Mouse (Mus musculus): ENCODE data around the gene Max. TPM values are rescaled to one million over a fixed set of nuclear protein-coding genes. Genes with fewer than 3 reads are reported as not detected.

The Max gene
- polyA plus RNA-seq, 1 experiment = 49.5 TPM

GRCm38 (mm10) chr12:76911171-76911726, 50.8 kb downstream of the Max start:
- no peak overlapping the region for H3K27ac ChIP-seq (ENCODE audit: insufficient read depth, low read length)
- no peak for TF ChIP-seq POLR2A (IDR thresholded peaks at IDR 0.05; ENCODE audit: extremely low read depth, insufficient read depth, low read length)
- TF ChIP-seq CTCF (IDR thresholded peaks at IDR 0.05; ENCODE audit: extremely low read depth, insufficient read depth, low read length) = no peak
- no peak overlapping the region for H3K4me3 ChIP-seq (ENCODE audit: insufficient read depth, low read length)
- no peaks in the 10 kb centered on the region for H3K4me1 ChIP-seq (ENCODE audit: control insufficient read depth, insufficient read depth, low read length)

- no peaks in the 10 kb centered on the region for H3K4me1 ChIP-seq (ENCODE audit: control insufficient read depth, insufficient read depth, low read length)
- H3K4me3 ChIP-seq (ENCODE audit: insufficient read depth, low read length) = no peak overlapping the region
- no peak overlapping the region for H3K27ac ChIP-seq (ENCODE audit: insufficient read depth, low read length)
- TF ChIP-seq POLR2A (IDR thresholded peaks at IDR 0.05; ENCODE audit: extremely low read depth, insufficient read depth, low read length) (no peak), CTCF (IDR thresholded peaks at IDR 0.05; ENCODE audit: extremely low read depth, insufficient read depth, low read length) (no peak)
These were observed 51.6 kb downstream of the Max start for GRCm38 (mm10) chr12:76910258-76910940.

GRCm38 (mm10) chr12:76909218-76909617, 52.8 kb downstream of the Max start:
- no peak overlapping the region for H3K27ac ChIP-seq (ENCODE audit: insufficient read depth, low read length)
- no peaks in the 10 kb centered on the region for H3K4me1 ChIP-seq (ENCODE audit: control insufficient read depth, insufficient read depth, low read length)
- H3K4me3 ChIP-seq (ENCODE audit: insufficient read depth, low read length) = no peak overlapping the region
- TF ChIP-seq POLR2A (IDR thresholded peaks at IDR 0.05; ENCODE audit: extremely low read depth, insufficient read depth, low read length) (no peak), CTCF (IDR thresholded peaks at IDR 0.05; ENCODE audit: extremely low read depth, insufficient read depth, low read length) (no peak)

- TF ChIP-seq CTCF (IDR thresholded peaks at IDR 0.05; ENCODE audit: extremely low read depth, insufficient read depth, low read length) (no peak), POLR2A (IDR thresholded peaks at IDR 0.05; ENCODE audit: extremely low read depth, insufficient read depth, low read length) (no peak)
- Histone ChIP-seq H3K27ac (ENCODE audit: insufficient read depth, low read length) (no peak overlapping the region), H3K4me3 (ENCODE audit: insufficient read depth, low read length) (no peak overlapping the region), H3K4me1 (ENCODE audit: control insufficient read depth, insufficient read depth, low read length) (no peaks in the 10 kb centered on the region)
These were observed 55.7 kb downstream of the Max start for GRCm38 (mm10) chr12:76906278-76906677.

GRCm38 (mm10) chr12:76901508-76902294, 60.3 kb downstream of the Max start:
- Histone ChIP-seq H3K27ac (ENCODE audit: insufficient read depth, low read length) (no peak overlapping the region), H3K4me1 (ENCODE audit: control insufficient read depth, insufficient read depth, low read length) (no peaks in the 10 kb centered on the region), H3K4me3 (ENCODE audit: insufficient read depth, low read length) (no peak overlapping the region)
- TF ChIP-seq CTCF (IDR thresholded peaks at IDR 0.05; ENCODE audit: extremely low read depth, insufficient read depth, low read length) (no peak), POLR2A (IDR thresholded peaks at IDR 0.05; ENCODE audit: extremely low read depth, insufficient read depth, low read length) (no peak)

- Histone ChIP-seq H3K4me1 (ENCODE audit: control insufficient read depth, insufficient read depth, low read length) (peaks cover 3% of the 10 kb centered on the region; the same call in 1 of the 2 replicates), H3K4me3 (ENCODE audit: insufficient read depth, low read length) (no peak overlapping the region), H3K27ac (ENCODE audit: insufficient read depth, low read length) (no peak overlapping the region)
- TF ChIP-seq CTCF (IDR thresholded peaks at IDR 0.05; ENCODE audit: extremely low read depth, insufficient read depth, low read length) (no peak), POLR2A (IDR thresholded peaks at IDR 0.05; ENCODE audit: extremely low read depth, insufficient read depth, low read length) (no peak)
These were observed 62.6 kb downstream of the Max start for GRCm38 (mm10) chr12:76899261-76899975.

GRCm38 (mm10) chr12:76898141-76898540, 63.9 kb downstream of the Max start:
- peaks cover 3% of the 10 kb centered on the region; the same call in 1 of the 2 replicates for H3K4me1 ChIP-seq (ENCODE audit: control insufficient read depth, insufficient read depth, low read length)
- H3K4me3 ChIP-seq (ENCODE audit: insufficient read depth, low read length) = no peak overlapping the region
- no peak overlapping the region for H3K27ac ChIP-seq (ENCODE audit: insufficient read depth, low read length)
- TF ChIP-seq POLR2A (IDR thresholded peaks at IDR 0.05; ENCODE audit: extremely low read depth, insufficient read depth, low read length) (no peak), CTCF (IDR thresholded peaks at IDR 0.05; ENCODE audit: extremely low read depth, insufficient read depth, low read length) (no peak)

GRCm38 (mm10) chr12:76897006-76897405, 65.0 kb downstream of the Max start:
- Histone ChIP-seq H3K4me1 (ENCODE audit: control insufficient read depth, insufficient read depth, low read length) (peaks cover 3% of the 10 kb centered on the region; the same call in 1 of the 2 replicates), H3K4me3 (ENCODE audit: insufficient read depth, low read length) (no peak overlapping the region), H3K27ac (ENCODE audit: insufficient read depth, low read length) (no peak overlapping the region)
- TF ChIP-seq CTCF (IDR thresholded peaks at IDR 0.05; ENCODE audit: extremely low read depth, insufficient read depth, low read length) (no peak), POLR2A (IDR thresholded peaks at IDR 0.05; ENCODE audit: extremely low read depth, insufficient read depth, low read length) (no peak)

GRCm38 (mm10) chr12:76896566-76896965, 65.4 kb downstream of the Max start:
- H3K27ac ChIP-seq (ENCODE audit: insufficient read depth, low read length) = no peak overlapping the region
- TF ChIP-seq CTCF (IDR thresholded peaks at IDR 0.05; ENCODE audit: extremely low read depth, insufficient read depth, low read length) (no peak), POLR2A (IDR thresholded peaks at IDR 0.05; ENCODE audit: extremely low read depth, insufficient read depth, low read length) (no peak)
- no peak overlapping the region for H3K4me3 ChIP-seq (ENCODE audit: insufficient read depth, low read length)
- peaks cover 3% of the 10 kb centered on the region; the same call in 1 of the 2 replicates for H3K4me1 ChIP-seq (ENCODE audit: control insufficient read depth, insufficient read depth, low read length)

Measured in cortical plate, adult 2 months (tissue).